Mouse (Mus musculus): Measurements from ENCODE around the gene Cdh24.

GRCm38 (mm10) chr14:54591056-54591455 is 50.1 kb downstream of the Cdh24 start:
- TF ChIP-seq TAL1 (IDR thresholded peaks at IDR 0.05; ENCODE audit: low read length) (no peak), GATA1 (IDR thresholded peaks at IDR 0.05; ENCODE audit: low read length) (no peak)
